8 mouse cellular contexts compared by ENCODE assay signal in the genomic region with DNA sequence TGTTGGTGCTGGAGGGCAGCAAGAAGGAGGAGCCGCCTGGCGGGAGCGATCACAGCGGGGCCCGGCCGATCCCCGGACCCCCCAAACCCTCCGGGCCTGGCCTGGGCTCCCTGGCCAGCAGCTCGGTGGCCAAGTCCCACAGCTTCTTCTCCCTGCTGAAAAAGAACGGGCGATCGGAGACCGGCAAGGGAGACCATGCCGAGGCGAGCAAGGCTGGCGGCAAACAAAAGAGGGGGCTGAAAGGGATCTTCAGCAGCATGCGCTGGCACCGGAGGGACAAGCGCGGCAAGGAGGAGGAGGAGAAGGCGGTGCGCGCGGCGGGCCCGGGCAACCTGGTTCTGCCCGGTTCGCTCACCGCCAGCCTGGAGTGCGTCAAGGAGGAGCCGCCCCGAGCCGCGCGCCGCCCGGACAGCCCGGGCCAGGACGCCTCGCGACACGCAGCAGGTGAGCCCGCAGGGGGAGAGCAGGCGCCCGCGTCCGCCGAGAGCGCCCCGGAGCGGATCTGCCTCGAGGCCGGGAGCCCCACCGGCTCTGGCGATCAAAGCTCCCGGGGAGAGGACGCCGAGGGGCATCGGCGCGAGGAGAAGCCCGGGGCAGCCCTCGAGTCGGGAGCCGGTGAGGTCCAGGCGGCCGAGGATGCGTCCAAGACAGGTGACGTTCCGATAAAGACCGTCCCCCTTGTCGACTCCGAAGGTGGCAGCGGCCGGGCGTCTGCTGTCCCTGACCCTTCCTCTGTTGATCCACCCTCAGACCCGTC. TPM values are rescaled to one million over a fixed set of nuclear protein-coding genes. Genes with fewer than 3 reads are reported as not detected.
DNase-seq lines count a peak whose midpoint lies in the region; ATAC-seq and TF ChIP-seq lines count a peak whose summit lies in the region.

No protein-coding gene starts in this region.

- H3K4me1 ChIP-seq in embryonic facial prominence, embryonic 13.5 days = peaks cover 21% of the 10 kb centered on the region; the same call in 1 of the 2 replicates
- peaks cover 40% of the 10 kb centered on the region for H3K4me1 ChIP-seq in hindbrain, embryonic 12.5 days

- peak overlapping the region; percentile 95 for H3K4me2 ChIP-seq in embryonic facial prominence, embryonic 13.5 days
- peak overlapping the region; percentile 71 for H3K4me2 ChIP-seq in hindbrain, embryonic 12.5 days (replicated peaks)

- peak; percentile 38; the same call in 1 of the 2 replicates for ATAC-seq in embryonic facial prominence, embryonic 13.5 days (ENCODE audit: insufficient number of reproducible peaks, insufficient read depth, low FRiP score, low TSS enrichment, low read depth)
- peak; percentile 78 for ATAC-seq in hindbrain, embryonic 12.5 days (ENCODE audit: low FRiP score)
- peak; percentile 43 for ATAC-seq in megakaryocyte progenitor cell, adult 5-6 weeks (replicated peaks; ENCODE audit: poor library complexity)

- no peaks in the 10 kb centered on the region for H3K9me3 ChIP-seq in embryonic facial prominence, embryonic 13.5 days
- H3K9me3 ChIP-seq in hindbrain, embryonic 12.5 days (replicated peaks) = no peaks in the 10 kb centered on the region

- H3K4me3 ChIP-seq in gastrocnemius, adult 2 months = peak overlapping the region; percentile 70
- H3K4me3 ChIP-seq in embryonic facial prominence, embryonic 13.5 days = peak overlapping the region; percentile 65
- H3K4me3 ChIP-seq in hindbrain, embryonic 12.5 days = peak overlapping the region; percentile 76

- H3K27ac ChIP-seq in gastrocnemius, adult 2 months = no peak overlapping the region
- no peak overlapping the region for H3K27ac ChIP-seq in embryonic facial prominence, embryonic 13.5 days
- H3K27ac ChIP-seq in hindbrain, embryonic 12.5 days = peak overlapping the region; percentile 95

- H3K27me3 ChIP-seq in embryonic facial prominence, embryonic 13.5 days = peaks cover 31% of the 10 kb centered on the region
- H3K27me3 ChIP-seq in hindbrain, embryonic 12.5 days = no peaks in the 10 kb centered on the region

- intact Hi-C loops in gastrocnemius, adult 2 months (cut with DNase I) = no loop called here

- H3K9ac ChIP-seq in embryonic facial prominence, embryonic 13.5 days = peak overlapping the region; percentile 79
- H3K9ac ChIP-seq in hindbrain, embryonic 12.5 days = peak overlapping the region; percentile 92

- DNase-seq in gastrocnemius, adult 2 months = peak; percentile 37
- no peak for DNase-seq in gastrocnemius, postnatal 25 days
- peak; percentile 63 for DNase-seq in adrenal gland, postnatal 25 days
- peak; percentile 45 to 52 for DNase-seq in left cerebral cortex, adult 8-10 months (ENCODE audit: low spot score in 2 of 2)
- DNase-seq in right cerebral cortex, postnatal 4 days = peak; percentile 59

- under 1% methylated on average over 57 of the region's 77 CpGs for WGBS in embryonic facial prominence, embryonic 13.5 days
- WGBS in hindbrain, embryonic 12.5 days = under 1% methylated on average over 75 of the region's 77 CpGs

- no peaks in the 10 kb centered on the region for H3K36me3 ChIP-seq in embryonic facial prominence, embryonic 13.5 days
- H3K36me3 ChIP-seq in hindbrain, embryonic 12.5 days = no peaks in the 10 kb centered on the region

- TF ChIP-seq CTCF in gastrocnemius, adult 2 months (IDR thresholded peaks at IDR 0.05) = no peak

RNA-seq across cellular contexts. Expression of gene Amer2, which starts 5.7 kb away (rescaled TPM):
- under 1 TPM in 1 of 2 experiments, not detected in 1; 0.03 TPM for total RNA-seq in gastrocnemius, adult 2 months (2021)
- under 1 TPM; 0.03 to 0.05 TPM for total RNA-seq in gastrocnemius, postnatal 25 days (2021)
- total RNA-seq in adrenal gland, postnatal 25 days (2021) = 3.1 and 3.7 TPM in 2 replicates
- polyA plus RNA-seq in embryonic facial prominence, embryonic 13.5 days (2015; fragmentation: Nextera tagmentation; extraction: Ambion mirVana) = 4.0 and 5.1 TPM in 2 replicates
- polyA plus RNA-seq in hindbrain, embryonic 12.5 days (2016; fragmentation: Nextera tagmentation; extraction: Ambion mirVana) = 28.2 and 30.4 TPM in 2 replicates
- total RNA-seq in left cerebral cortex, adult 8-10 months (2022) = 10 to 100 TPM; 38.0 to 42.7 (median 40.8) TPM
- total RNA-seq in megakaryocyte progenitor cell, adult 5-6 weeks (2015) = 0.37 and 0.49 TPM in 2 replicates
- under 0.01 and 0.17 TPM in 2 replicates for total RNA-seq in megakaryocyte progenitor cell, adult 5-6 weeks (2017)
